Mouse (Mus musculus) mature B cell (primary cell): ENCODE results near the gene Clec18a.
"Not testable (repeated sequence)": the region's sequence is repeated elsewhere in the genome, so short reads cannot be mapped to it uniquely, and the experiment has no call there.

Experiments used
- in situ Hi-C: fragments of 300-500 bp; cut with MboI; formaldehyde crosslinking; loops from 2 replicates; pipeline ENCODE4 v1.14.3; 2019

Gene Clec18a

DNA sequence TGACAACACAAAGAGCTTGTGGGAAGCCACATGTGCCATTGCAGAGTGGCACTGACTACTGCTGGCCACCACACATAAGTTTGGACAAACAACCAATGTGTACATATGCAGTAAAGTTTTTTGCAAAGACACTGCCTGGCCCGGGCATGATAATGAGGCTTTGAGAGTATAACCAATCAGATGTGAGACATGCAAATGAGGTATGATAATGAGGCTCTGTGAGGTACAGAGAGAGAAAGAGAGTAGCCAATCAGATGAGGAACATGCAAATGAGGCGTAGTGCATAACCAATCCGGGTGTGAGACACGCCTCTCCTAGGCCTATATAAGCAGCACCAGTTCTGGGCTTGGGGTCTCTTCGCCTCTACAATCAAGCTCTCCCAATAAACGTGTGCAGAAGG is at the start of gene Clec18a:
TSS of gene Clec18a (minus strand) at position 101 of the 400 bp plus-strand sequence.
- in situ Hi-C loops = not testable (repeated sequence)

DNA sequence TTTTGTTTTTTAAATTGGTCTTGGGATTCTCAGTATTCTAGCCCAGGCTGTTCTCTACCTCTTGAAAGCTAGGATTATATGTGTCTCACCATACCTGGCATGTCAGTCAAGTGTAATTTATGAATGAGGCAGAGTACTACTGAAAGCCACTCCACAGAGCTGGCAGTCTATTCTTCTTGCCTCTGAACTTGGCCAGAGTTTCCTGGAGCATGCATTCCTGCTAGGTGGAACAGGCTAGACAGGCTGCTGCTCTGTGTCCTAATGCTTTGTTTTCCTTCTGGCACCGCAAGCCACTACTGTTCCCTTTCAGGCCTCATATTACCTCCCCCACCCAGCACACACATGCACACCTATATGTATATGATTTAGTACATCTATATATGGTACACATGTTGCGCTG is 38.5 kb upstream of the Clec18a start:
- in situ Hi-C loops = no loop called here

DNA sequence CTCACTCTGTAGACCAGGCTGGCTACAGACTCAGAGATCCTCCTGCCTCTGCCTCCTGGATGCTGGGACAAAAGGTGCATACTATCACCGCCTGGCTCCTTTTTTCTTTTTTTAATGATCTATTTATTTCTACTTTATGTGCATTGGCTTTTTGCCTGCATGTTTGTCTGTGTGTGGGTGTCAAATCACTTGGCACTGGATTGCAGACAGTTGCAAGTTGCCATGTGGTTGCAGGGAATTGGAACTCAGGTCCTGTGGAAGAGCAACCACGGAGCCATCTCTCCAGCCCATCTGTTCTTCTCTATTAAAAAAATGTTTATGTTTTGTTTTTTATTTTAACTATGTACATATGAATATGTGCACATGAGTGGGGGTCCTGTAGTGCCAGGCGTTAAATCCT is 27.3 kb upstream of the Clec18a start:
- in situ Hi-C loops = no loop called here

DNA sequence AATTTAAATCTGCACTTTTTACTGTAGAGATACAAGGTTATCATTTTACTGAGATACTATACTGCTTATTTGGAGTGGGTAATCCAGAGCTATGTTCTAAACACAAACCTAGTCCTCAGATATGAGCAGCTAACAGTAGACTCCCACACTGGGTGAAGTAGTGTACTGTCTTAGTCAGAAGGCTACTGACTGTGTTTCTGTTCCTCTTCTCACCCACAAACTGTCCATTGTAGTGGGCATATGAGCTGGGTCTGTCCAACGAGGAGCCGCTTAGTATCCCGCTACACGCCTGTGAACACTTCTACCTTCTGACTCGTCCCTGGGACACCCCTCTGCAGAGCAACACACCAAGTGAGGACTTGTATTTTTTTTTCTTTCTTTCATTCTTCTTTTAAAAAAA is 22.7 kb upstream of the Clec18a start:
- in situ Hi-C loops = no loop called here

DNA sequence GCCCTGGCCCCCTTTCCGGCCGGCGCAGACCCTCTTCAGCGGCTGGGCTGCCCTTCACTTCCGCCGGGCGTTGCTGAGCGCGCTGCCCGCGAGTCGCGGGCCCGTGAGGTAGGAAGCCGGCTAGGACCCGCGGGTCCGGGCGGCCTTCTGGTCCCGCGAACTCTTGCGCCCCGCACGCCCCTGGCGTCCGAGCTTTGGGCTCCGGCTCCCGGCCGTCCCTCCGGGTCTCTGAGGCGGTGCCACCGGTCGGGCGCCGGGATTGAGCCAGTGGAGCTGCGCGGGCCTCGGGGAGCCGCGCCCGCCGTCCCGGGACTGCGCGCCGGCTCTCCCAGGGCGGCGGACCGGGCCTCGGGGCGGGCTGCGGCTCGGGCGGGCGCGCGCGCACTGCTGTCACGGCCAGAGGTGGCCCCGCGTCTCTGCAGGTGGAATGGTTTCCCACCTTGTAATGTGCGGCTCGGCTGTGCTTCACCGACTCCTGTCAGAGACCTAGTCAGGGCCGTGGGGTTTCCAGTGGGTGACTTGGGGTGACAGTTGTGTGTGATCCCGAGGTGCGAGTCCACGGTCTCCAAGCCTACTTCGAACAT is 2.6 kb upstream of the Clec18a start:
- in situ Hi-C loops = loop anchor here (5.0 kb wide), 1 partner anchor 42 kb away; no protein-coding TSS in a partner anchor

DNA sequence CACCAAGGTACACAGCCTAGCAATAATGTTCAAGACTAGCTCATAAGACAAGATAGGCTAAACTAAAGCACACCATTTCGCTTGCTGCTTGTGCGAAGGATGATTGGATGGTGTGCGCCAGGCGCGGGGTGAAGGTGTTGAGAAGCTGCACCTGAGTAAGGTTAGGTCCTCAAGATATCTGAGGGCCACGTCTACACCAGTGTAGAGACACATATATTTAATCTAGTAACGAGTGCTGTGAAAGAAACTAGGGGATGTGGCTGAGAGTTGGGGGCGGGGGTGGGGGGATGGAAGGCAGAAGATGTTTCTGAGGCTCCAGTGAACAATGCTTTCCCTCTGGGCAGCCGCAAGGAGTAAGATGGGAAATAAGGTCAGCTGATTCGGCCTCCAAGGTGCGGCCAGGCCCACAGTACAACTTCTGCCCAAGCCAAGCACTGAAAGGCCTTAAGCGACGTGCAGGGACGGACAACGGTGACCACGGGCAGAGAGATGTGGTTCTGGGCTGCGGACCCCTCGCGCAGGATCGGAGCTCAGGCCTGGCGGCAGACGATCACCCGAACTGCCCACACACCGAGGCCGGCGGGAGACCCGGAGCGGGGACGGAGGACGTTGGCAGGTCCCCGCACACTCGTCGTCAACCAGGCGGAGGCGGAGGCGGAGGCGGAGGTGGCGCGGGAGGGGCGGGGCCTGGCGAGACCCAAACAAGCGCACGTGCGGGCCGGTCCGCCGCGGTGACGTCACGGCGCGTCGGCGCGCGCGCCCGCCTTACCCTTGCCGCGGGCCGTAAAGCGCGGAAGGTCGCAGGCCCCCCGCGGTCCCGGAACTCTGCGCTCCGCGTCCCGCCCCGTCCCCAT is 1.9 kb upstream of the Clec18a start, which contains the start of gene Pdpr:
TSS of gene Pdpr (plus strand) at position 766 of the 854 bp plus-strand sequence.
- in situ Hi-C loops = no loop called here

DNA sequence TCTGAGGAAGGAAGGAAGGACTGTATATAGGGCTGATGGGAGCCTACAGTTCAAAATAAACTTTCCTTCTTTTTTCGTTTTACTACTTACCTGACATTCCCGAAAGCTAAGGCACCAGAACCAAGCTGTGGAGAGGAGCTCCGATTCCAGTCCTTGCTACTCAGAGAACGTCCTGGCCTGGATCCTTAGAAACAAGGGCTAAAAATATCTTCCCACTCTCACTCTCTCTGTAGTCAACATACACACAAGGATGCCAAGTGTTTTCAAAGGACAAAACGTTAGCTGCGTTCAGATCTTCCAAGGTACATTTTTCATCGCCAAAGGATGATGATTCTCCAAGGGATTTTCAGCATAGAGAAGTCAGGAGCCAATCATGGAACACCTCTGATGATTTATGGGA is 520 bp downstream of the Clec18a start:
- in situ Hi-C loops = no loop called here

DNA sequence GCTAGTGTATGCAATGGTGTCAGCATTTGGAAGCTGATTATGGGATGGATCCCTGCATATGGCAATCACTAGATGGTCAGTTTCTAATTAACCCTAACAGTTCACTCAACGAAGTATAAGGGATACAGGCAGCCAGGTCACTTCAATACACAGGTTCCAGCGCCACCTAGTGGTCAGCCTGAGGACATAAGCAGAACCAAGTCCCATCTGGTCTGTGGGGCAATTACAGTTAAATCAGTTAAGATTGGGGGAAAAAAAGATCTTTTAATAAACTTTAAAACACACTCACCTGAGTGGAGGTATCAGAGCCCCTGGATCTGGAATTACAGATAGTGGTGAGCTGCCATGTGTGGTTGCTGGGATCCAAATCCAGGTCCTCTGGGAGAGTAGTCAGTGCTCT is 2.1 kb downstream of the Clec18a start:
- in situ Hi-C loops = no loop called here

DNA sequence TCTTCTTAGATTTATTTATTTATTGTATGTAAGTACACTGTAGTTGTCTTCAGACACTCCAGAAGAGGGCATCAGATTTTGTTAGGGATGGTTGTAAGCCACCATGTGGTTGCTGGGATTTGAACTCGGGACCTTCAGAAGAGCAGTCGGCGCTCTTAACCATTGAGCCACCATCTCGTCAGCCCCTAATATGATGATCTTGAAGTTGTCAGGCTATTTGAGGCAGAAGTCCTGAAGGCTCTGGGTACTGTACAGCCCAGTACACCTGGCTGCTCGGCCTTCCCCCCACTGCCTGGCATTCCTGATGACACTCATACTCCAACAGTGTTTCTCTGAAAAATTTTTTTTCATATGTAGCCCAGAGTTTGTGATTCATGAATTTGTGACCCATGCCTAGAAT is 8.3 kb downstream of the Clec18a start:
- in situ Hi-C loops = not testable (repeated sequence)

DNA sequence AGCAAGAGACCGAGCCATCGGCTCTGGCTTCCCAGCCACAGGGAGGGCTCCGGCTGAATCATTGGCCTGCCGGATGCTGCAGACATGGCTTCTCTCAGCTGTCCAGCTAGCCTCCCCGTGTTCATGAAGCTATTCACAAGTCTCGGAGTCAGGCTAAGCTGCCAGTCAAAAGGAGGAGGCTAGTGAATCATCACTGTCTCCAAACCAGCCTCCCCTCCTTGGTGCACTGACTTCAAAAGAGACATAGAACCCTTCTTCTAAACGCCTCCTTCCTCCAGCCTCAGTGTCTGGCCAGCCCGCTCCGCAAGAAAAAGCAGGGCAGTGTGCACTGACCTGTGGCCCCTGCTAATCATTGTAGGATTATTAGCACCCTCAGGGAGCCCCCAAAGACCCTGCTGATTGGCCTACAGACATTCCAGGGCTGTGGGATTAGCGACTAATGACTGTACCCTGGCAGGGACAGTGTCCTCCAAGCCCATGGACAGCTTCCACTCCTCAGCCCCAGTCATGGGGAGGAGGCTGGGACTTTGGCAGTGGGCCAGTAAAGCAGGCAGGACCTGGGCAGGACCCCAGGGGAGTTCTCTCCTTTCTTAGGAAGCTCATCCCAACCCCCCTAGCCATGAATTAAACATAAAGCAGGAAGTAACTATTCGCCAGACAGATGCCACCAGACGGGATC is 10.5 kb downstream of the Clec18a start:
- in situ Hi-C loops = no loop called here

DNA sequence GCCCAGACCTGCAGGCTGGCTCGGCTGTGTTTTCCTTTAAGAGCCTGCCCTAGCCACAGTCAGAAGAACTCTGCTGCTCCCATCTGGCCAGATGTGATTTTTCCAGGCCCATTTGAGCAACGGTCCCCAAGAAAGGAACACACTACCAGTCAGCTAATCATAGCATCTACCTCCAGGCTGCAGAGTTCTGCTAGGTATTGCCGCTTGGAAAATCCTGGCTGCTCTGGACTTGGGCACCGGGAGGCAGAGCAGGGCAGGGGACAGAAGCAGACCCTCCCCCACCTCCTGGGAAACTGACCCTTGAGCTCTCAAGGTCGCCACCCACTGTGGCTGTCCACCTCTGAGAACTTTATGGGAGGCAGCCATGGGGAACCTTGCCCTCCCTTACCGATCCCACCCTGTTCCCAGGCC is 12.4 kb downstream of the Clec18a start:
- in situ Hi-C loops = no loop called here

DNA sequence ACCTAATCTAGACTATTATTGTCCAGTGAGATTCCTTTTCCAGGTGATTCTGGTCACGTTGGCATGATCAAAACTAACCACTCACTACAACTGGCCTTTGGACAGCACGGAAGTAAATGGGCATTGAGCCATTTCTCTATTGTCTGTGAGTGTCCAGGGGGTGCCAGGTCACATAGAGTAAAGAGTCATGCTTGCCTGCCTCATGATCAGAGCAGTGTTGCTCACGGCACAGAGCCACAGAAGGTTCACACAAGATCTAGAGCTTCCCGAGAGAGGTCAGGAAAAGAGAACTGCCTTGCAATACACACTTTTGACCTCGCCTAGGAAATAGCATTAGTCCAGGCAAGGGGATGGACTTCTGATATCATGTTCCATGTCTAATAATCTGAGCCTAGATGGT is 12.8 kb downstream of the Clec18a start:
- in situ Hi-C loops = no loop called here

DNA sequence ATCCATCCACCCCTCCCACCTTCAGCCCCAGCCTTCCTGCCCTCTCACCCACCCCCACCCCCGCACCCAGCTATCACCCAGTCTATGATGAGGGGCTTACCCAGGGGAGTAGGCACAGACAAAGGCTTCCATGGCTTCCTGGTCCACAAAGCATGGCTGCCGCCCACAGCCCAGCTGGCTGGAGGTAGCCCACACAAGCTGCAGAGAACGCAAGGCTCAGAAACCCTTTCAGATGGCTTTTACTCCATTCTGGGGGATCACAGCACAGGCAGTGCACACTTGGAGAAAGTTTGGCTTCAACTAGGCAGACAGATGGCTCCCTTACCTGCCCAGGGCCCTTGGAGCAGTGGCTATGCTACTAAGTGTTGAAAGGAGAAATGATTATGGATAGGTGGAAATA is 16.3 kb downstream of the Clec18a start:
- in situ Hi-C loops = no loop called here

DNA sequence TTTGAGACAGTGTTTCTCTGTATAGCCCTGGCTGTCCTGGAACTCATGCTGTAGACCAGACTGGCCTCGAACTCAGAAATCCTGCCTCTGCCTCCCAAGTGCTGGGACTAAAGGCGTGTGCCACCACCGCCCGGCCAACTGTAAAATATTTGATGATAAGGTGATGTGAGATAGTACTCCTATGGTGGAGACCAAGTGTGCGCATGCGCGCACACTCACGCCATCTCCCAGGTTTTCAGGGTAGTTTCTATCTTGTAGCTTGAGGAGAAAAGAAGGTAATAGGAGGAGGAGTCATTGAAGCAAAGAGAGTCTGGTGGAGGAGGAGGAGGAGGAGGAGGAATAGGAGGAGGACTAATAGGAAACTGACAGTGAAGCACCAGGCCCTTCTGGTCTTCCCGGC is 23.6 kb downstream of the Clec18a start:
- in situ Hi-C loops = not testable (repeated sequence)

DNA sequence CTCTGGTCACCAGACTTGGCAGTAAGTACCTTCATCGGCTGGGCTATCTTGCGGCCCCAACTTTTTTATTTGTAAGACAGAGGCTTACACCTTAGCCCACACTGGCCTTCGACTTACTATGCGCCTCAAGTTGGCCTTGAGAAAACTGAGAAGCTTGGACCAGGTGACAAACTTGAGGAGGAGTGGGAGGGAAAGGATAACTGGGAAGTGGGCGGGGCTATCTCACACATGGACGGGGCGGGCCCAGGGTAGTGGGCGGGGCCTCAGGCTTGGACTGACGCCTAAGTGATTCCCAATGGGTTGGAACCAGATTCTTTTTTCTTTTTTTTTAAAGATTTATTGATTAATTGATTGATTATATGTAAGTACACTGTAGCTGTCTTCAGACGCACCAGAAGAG is 24.8 kb downstream of the Clec18a start:
- in situ Hi-C loops = no loop called here

DNA sequence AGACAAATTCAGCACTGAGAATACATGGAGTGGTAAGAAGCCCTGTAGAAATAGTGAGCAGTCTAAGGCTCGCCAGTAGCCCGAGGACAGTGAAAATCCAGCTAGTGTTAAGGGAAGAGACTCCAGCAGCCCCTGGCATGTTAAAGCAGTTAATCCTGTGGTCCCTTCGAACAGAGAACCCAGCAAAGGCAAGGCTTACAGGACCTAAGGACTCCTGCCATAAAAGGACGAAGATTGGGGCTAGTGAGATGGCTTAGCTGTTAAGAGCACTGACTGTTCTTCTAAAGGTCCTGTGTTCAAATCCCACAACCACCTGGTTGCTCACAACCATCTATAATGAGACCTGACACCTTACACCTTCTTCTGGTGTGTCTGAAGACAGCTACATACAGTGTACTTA is 25.9 kb downstream of the Clec18a start:
- in situ Hi-C loops = no loop called here

DNA sequence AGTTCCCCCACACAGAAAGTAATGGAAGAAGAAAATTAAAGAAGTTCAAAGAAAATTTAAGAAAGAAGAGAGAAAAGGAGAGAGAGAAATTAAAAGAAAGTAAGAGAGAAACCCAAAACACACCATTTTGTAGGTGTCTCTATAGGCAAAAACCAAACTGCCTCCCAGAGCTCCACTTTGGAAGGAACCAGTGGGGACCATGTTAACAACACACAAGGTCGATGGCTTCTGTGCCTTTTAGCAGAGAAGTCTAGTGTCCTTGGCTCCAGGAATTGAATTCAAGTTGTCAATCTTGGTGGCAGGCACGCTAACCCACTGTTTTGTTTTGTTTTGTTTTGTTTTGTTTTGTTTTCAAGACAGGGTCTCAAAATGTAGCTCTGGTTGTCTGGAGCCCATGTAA is 29.3 kb downstream of the Clec18a start:
- in situ Hi-C loops = no loop called here

DNA sequence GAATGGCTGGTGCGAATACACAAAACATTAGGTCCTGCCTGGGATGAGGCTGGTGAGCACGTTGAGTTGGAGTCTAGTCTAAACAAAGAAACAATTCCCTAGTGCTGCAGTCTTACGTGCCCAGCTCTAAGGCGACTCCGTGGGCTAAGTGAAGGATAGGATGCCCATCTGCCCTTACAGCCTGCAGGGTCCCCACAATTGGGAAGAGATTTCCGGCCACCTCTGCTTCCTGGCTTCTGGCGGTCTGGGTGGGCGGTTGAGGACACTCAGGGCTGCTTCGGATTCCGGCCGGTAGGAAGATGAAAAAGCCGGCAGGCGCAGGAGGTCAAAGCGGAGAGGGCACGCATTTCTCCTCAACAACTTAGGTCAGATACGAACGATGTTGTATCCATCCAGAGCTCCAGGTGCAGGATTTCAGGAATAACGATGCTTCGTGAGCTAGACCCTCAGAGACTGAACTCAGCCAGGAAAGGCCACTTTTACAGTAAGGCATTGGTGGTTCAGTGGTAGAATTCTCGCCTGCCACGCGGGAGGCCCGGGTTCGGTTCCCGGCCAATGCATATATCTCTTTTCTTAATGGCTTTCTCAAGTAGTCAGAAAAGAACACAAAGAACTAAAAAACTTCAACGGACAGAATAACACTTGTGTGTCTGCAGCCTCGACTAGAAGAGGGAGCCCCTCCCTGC is 30.0 kb downstream of the Clec18a start:
- in situ Hi-C loops = no loop called here

DNA sequence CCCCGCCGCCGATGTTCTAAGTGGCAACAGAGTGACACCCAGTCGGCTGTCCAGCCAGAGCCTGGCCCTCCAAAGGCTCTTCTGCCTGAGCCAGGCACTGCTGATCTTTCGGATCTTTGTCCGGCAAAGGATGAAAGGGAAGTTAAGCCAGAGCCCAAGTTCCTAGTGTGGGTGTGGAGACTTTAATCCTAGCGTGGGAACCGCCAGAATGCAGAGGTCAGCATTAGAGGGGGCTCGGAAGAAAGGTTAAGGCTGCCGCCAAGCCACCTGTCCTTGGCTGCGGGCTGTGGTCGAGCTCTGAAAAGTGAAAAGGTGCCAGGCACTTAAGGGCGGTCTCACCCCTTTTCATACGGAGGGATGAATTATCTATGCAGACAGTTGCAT is 30.5 kb downstream of the Clec18a start:
- in situ Hi-C loops = no loop called here

DNA sequence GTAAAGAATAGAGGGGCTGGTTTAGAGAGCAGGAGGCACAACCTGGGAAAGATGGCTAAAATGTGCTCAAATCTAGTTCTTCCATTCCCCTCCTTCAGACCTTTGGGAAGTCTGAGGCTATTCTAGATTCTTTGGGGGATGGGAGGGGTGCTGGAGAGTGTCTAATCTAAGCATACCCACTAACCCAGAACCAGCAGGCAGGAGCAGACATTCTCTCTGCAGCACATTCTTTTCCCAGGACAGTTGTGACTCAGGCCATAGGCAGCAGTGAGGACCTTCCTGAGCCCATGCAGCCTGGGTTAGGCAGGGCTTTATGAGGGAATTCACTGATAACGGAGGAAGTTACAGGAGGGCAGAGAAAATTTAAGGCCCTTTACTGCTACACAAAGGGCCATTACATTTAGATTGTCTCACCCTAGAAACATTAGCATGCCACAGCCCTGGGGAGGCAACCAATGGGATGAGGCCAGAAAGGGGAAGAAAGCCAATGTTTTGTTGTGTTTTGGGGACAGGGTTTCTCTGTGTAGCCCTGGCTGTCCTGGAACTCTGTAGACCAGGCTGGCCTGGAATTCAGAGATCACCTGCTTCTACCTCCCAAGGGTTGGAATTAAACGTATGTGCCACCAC is 33.2 kb downstream of the Clec18a start:
- in situ Hi-C loops = no loop called here

DNA sequence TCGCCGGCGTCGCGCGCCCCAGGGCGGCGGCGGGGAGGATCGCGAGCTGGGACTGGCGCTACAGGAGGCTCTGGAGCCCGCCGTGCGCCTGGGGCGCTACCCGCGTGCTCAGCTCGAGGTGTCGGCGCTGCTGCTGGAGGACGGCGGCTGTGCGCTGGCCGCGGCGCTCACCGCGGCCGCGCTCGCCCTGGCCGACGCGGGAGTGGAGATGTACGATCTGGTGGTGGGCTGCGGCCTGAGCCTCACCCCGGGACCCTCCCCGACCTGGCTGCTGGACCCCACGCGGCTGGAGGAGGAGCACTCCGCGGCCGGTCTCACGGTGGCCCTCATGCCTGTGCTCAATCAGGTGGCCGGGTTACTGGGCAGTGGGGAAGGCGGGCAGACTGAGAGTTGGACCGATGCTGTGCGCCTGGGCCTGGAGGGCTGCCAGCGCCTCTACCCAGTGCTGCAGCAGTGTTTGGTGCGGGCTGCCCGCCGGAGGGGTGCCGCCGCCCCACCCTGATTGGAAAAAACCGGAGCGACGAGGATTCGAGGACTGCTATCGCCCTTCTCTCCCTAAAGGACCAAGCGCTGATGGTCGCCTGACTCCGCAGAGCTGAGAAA is 35.4 kb downstream of the Clec18a start:
- in situ Hi-C loops = no loop called here
